Mouse (Mus musculus) thymus, postnatal 25 days (tissue): Measurements from ENCODE around the gene Asphd2.
"Not testable (repeated sequence)": the region's sequence is repeated elsewhere in the genome, so short reads cannot be mapped to it uniquely, and the experiment has no call there.

ENCODE experiments used
- DNase-seq: peaks from one replicate; pipeline ENCODE4 v3.0.0; 2022

Asphd2 gene

GRCm38 (mm10) chr5:112394779-112395443 lies at the start of gene Asphd2:
TSS of gene Asphd2 (minus strand) at chr5:112394866.
- DNase-seq, result no peak

DNA sequence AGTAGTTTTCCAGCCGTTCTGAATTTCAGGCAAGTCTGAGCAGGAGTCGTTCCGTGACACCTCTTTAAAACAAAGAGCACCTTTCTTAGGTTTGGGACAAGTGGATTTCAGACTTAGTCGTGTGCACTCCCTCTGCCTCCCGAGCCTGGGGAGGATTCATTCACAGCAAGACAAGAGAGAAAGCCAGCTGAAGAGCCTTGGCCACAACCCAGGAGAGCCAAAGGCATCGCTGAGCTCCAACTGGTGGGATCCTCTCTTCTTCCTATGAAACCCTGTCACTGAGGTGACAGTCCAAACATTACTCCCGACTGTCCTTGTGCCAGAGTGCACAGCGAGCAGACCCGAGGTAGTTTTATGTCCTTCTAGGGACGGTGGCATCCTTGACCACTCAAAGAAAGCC lies 43.9 kb upstream of the Asphd2 start:
- no peak for DNase-seq

- DNase-seq, result peak; percentile 77
Observed at GRCm38 (mm10) chr5:112433004-112433403, 38.3 kb upstream of the Asphd2 start.

- DNase-seq, result no peak
Observed at GRCm38 (mm10) chr5:112432033-112432432, 37.4 kb upstream of the Asphd2 start.

DNA sequence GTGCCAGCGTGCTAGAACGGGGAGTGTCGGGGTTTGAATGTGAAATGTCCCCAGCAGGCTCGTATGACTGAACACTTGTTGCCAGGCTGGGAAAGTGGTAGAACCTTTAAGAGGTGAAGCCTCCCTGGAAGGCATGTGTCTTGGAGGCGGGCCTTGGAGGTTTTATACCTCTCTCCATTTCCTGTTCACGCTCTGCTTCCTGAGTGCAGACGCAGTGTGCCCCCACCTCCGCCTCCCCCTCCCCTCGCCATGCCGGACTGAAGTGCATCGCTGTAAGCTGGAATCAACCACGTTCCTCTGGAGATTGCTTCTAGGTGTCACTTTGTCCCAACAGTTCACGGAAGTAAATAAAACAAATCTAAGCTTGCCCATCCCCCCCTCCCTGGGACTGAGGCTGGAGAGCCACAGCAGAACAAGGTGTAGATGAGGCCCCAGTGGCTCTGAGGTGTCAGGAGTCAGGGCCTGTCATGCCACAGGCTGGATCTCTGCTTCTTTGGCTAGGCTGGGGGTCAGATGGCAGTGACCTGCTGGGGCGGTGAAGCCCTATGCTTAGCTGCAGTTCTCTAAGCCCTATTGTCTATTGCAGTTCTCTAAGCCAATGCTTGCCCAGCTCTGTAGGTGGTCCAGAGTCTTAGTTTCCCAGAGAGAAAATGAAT lies 36.6 kb upstream of the Asphd2 start:
- peak; percentile 36 for DNase-seq

GRCm38 (mm10) chr5:112428944-112429343 lies 34.3 kb upstream of the Asphd2 start:
- DNase-seq, result peak; percentile 59

DNA sequence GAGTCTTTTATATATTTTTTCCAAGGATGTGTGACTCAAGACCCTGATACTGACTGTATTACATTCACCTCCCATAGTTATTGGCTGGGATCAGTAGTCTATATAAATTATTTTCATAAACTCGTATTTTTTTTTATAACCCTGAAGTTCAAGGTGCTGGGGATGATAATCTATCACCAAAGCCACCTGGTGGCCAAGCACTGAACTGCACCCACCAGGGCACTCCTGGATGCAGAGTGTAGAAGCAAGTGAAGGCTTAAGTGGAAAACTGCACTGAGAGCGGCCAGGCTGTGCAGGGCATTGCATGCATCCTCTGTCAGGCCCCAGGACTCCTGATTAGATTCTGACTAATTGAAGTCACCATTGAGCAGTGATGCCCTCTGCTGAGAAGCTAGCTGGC lies 32.6 kb upstream of the Asphd2 start:
- peak; percentile 61 for DNase-seq

GRCm38 (mm10) chr5:112426635-112427034 lies 32.0 kb upstream of the Asphd2 start:
- no peak for DNase-seq

- no peak for DNase-seq
Observed at GRCm38 (mm10) chr5:112419535-112419934, 24.9 kb upstream of the Asphd2 start.

DNA sequence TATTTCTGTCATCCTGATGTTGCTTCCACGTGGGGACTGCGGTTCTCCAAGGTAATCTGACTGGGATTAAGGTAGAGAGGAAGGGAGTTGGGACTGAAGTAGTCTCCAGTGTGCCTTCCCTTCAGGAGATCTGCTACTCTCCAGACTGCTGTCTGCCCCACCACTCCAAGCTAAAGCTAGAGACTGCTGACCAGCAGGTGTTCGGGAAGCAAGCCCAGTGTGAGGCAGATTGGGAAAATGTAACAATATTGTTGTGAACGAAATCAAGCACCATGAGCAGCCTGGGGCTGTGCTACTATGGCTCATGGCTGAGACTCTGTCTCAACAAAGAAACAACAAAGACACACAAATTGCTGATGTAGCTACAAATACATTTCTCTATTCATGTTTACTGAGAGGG lies 23.4 kb upstream of the Asphd2 start:
- DNase-seq, result no peak

DNA sequence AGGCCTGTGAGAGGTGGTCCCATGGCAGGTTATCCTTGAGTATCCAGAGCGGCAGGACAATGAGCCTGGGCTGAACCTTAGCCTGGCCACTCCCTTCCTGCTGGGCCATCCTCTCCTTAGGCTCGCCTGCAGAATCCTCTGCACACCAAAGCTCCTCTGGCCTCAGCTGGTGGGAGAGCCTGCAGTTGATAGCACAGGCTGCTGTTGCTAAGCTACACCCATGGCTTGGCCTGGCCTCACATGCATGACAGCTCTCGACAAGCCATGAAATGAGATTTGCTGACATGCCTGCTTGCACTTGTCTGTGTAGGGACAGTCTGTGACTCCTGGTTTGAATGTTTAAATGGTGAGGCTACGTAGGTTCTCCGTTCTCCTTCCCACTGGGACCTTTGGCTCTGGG lies 22.0 kb upstream of the Asphd2 start:
- no peak for DNase-seq

DNA sequence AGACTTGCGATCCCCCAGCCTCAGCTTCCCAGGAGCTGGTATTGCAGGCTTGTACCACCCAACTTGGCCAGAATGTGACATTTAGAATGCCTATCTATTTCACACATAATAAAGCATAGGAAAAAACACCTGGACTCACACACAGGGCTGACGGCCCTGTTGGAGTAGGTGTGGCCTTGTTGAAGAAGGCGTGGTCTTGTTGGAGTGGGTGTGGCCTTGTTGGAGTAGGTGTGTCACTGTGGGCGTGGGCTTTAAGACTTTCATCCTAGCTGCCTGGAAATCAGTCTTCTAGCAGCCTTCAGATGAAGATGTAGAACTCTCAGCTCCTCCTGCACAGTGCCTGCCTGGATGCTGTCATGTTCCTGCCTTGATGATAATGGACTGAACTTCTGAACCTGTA lies 18.1 kb upstream of the Asphd2 start:
- not testable (repeated sequence) for DNase-seq

GRCm38 (mm10) chr5:112411514-112412335 lies 17.1 kb upstream of the Asphd2 start:
- no peak for DNase-seq

DNA sequence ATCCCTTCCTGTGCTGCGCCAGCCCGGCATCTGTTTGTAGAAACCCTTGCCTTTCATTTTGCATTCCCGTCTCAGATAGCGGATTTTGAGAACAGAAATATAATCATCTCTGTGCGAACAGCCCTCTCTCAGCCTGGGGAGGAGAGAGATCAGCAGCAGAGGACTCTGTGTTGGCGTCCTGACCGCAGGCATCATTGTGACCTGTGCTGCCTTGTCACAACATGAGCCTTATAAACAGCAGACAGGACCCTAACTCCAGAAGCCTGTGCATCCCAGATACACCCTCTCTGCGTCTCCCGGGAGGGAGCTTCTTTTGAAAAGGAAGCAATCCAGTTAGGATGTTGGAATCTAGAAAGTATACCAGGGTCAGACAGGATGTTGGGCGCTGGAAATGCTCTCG lies 16.4 kb upstream of the Asphd2 start:
- DNase-seq, result no peak

DNA sequence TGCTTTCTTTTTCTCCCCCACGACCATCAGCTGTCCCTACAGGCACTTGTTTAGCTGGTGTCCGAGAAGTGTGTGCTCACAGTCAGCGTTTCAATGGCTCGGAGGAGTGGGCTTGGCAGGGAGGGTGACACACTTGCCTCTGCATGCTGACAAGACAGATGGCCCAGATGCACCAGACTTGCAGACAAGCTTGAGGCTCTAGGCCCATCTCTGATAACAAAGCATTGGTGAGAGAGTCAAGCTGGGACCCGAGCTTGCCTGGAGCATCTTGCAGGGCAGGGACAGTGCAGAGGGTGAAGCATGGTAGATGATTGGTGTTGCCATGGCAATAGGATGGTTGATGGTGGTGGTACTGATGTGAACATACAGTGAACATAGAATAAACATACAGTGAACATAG lies 14.6 kb upstream of the Asphd2 start:
- no peak for DNase-seq

DNA sequence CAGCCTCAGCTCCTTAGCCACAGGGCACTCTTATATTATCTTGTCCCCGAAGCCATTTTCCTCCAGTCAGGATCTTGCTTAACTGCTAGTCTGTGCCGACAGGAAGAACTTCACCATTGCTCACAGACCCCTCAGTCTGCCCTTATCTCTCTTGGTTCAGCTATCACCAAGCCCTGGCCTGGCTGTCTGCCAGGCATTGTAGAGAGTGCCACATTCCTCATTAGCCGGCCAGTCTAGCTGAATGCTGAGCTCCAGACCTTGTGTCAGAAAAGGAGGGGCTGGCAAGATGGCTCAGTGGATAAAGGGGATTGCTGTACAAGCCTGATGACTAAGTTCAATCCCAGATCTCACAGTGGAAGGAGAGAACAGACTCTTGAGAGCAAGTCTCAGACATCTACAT lies 11.4 kb upstream of the Asphd2 start:
- no peak for DNase-seq

DNA sequence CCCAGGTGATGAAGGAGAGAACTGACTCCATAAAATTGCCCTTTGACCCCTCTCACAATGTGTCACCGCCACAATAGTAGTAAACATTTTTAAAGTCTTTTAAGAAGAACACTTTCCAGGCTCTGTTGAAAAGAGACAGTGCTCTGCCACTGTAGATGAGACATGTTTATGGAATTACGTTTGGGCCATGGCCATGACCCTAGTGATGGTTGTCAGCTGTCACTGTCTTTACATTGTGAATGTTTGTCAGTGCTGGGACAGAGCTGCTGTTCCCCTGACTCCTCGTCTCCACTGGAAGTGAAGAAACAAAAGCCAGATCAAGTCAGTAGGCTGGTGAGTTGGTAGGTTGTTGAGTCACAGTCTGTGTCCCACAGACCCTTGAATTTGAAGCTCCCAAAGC lies 7.8 kb upstream of the Asphd2 start:
- no peak for DNase-seq

DNA sequence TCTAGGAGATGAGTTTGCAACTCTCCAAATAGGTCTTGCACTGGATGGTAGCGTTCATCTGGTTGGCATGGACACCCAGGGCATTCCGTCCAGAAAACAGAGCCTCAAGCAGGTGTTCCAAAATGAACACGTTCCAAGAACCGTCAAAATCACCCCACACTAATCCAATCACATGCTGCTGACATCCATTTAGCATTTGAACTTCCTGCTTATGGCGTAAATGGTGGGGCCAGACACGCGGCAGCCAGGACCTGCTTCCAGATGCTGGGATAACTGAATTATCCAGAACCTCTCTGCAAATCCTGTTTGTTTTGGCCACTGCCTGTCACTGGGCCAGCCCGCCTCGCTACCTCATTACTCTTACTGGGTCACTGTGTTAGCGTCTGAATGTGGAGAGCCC lies 4.6 kb upstream of the Asphd2 start:
- DNase-seq, result no peak

GRCm38 (mm10) chr5:112396066-112396465 lies 1.4 kb upstream of the Asphd2 start:
- DNase-seq, result no peak

DNA sequence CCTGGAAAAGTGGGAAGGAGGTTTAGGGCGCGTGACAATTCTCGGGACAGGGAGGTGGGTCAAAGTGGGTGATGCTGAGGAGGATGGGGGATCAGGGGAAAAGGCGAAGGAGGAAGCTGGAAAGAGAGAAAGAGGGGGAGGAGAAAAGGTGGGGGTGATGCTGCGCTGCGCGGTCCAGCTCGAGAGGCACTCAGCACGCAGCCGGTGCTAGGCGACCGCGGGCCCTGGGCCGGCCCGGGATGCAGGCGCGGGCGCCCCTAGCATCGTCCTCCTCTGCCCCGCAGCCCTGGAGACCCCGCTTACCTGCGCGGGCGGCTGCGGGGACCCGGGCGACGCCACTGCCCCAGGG lies 277 bp downstream of the Asphd2 start:
- no peak for DNase-seq

- DNase-seq, result no peak
Observed at GRCm38 (mm10) chr5:112393741-112394414, 788 bp downstream of the Asphd2 start.

GRCm38 (mm10) chr5:112391676-112392323 lies 2.9 kb downstream of the Asphd2 start:
- DNase-seq, result no peak

- DNase-seq, result no peak
Observed at GRCm38 (mm10) chr5:112391002-112391401, 3.7 kb downstream of the Asphd2 start.
